In the genomic region with DNA sequence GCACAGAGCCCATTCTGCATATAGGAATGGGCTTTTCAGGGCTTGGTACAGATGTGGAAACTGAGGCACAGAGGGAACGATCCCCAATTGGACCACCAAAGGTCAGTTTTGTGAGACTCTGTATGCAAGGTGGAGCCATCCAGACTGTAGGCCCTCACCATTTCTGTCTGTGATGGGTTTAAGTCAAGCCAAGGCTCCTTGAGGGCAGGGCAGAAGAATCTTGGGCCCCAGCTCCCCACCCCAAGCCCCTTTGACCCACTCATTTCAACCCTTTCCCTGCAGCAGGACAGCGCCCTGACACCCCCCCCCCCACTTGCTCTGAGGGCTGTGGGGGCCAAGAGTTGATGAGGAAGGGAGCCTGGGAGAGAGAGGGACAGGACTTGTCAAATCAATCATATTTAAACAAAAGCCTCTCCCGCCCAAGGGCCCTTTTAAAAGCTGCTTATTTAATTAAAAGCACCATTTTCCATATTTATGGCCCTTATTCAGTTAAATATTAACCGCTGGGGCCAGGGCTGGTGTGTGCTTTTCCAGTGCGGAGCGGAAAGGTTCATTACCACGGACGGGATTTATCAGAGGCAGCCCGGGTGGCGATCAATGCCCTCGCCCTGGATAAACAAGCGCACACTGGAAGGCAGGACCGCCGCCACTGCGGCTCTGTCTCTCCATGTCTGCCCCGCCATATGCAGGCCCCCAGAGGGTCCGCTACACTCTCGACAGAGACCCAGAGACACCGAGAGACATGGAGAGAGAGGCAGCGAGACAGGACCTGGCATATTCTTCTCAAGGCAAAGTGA, we compare ENCODE assay signal across 14 mouse cellular contexts.
DNase-seq lines count a peak whose midpoint lies in the region; ATAC-seq and TF ChIP-seq lines count a peak whose summit lies in the region.
"Had no signal": no experiment of that assay in that cellular context is flagged by ENCODE, and none has a peak within 500 bp of the region (broad histone marks: within the 10 kb centered on the region; RNA-seq: fewer than 3 reads in every experiment).

No protein-coding gene starts in this region.

- DNase-seq in lung, adult 18-20 months: no peak
- peak; percentile 38 for DNase-seq in hindbrain, embryonic 11.5 days (ENCODE audit: low spot score)
- peak; percentile 74 for DNase-seq in liver, adult 2 months (ENCODE audit: extremely low read depth, low read depth, low spot score)
- DNase-seq in heart, postnatal 14 days: no peak
- DNase-seq in adrenal gland, adult (ENCODE audit: inconsistent age in 2 of 2, low spot score in 1 of 2): no peak
- DNase-seq in right cerebral cortex, adult 2 months (ENCODE audit: low spot score in 2 of 2): no peak
- DNase-seq: adrenal gland, postnatal 14 days; cerebellum, postnatal 14 days; kidney, postnatal 25 days; layer of hippocampus, postnatal 36 days had no signal

- peaks cover 11% of the 10 kb centered on the region; the same call in 1 of the 2 replicates for H3K27me3 ChIP-seq in lung, embryonic 15.5 days
- peaks cover 6% of the 10 kb centered on the region for H3K27me3 ChIP-seq in hindbrain, embryonic 11.5 days (ENCODE audit: control insufficient read depth, insufficient read depth, low read length)
- no peaks in the 10 kb centered on the region for H3K27me3 ChIP-seq in liver, adult 2 months (ENCODE audit: control insufficient read depth, insufficient read depth, low read length)
- H3K27me3 ChIP-seq in neural tube, embryonic 14.5 days (ENCODE audit: control insufficient read depth, insufficient read depth, low read length): no peaks in the 10 kb centered on the region

- H3K4me1 ChIP-seq in lung, embryonic 15.5 days: 0 out of 2 replicates have a peak, but pooled peaks cover 8% of the 10 kb centered on the region
- H3K4me1 ChIP-seq in hindbrain, embryonic 11.5 days (replicated peaks; ENCODE audit: control insufficient read depth, insufficient read depth, low read length): peaks cover 14% of the 10 kb centered on the region
- H3K4me1 ChIP-seq in liver, adult 2 months (ENCODE audit: control insufficient read depth, insufficient read depth, low read length): peaks cover 2% of the 10 kb centered on the region; the same call in 1 of the 2 replicates
- H3K4me1 ChIP-seq in neural tube, embryonic 14.5 days (ENCODE audit: control insufficient read depth, insufficient read depth, low read length): peaks cover 29% of the 10 kb centered on the region

- no peaks in the 10 kb centered on the region for H3K79me2 ChIP-seq in liver, adult 2 months (ENCODE audit: control insufficient read depth, insufficient read depth, low read length)

- no peak overlapping the region for H3K9ac ChIP-seq in lung, embryonic 15.5 days
- H3K9ac ChIP-seq in hindbrain, embryonic 11.5 days (ENCODE audit: low read depth, low read length): no peak overlapping the region
- no peak overlapping the region; the same call in 1 of the 2 replicates for H3K9ac ChIP-seq in liver, adult 2 months (ENCODE audit: low read depth, low read length)
- H3K9ac ChIP-seq in neural tube, embryonic 14.5 days (replicated peaks; ENCODE audit: low read depth, low read length): no peak overlapping the region
- H3K9ac ChIP-seq: limb, embryonic 13.5 days had no signal

- H3K9me3 ChIP-seq in lung, embryonic 15.5 days: no peaks in the 10 kb centered on the region
- H3K9me3 ChIP-seq in hindbrain, embryonic 11.5 days (ENCODE audit: control insufficient read depth, low read length): no peaks in the 10 kb centered on the region
- no peaks in the 10 kb centered on the region for H3K9me3 ChIP-seq in neural tube, embryonic 14.5 days (ENCODE audit: control insufficient read depth, low read length)
- H3K9me3 ChIP-seq: embryonic facial prominence, embryonic 10.5 days; limb, embryonic 13.5 days had no signal

- TF ChIP-seq CTCF in liver, adult 2 months (IDR thresholded peaks at IDR 0.05; ENCODE audit: low read depth, low read length): no peak

- no peak for TF ChIP-seq POLR2A in liver, adult 2 months (IDR thresholded peaks at IDR 0.05; ENCODE audit: extremely low read depth, insufficient read depth, low read length)

- no peak overlapping the region for H3K4me3 ChIP-seq in lung, embryonic 15.5 days
- no peak overlapping the region for H3K4me3 ChIP-seq in hindbrain, embryonic 11.5 days (ENCODE audit: low read depth, low read length)
- H3K4me3 ChIP-seq in liver, adult 2 months (ENCODE audit: insufficient read depth, low read depth, low read length): no peak overlapping the region; the same call in 1 of the 2 replicates
- H3K4me3 ChIP-seq in neural tube, embryonic 14.5 days (ENCODE audit: low read depth, low read length): no peak overlapping the region
- H3K4me3 ChIP-seq: embryonic facial prominence, embryonic 10.5 days; limb, embryonic 13.5 days had no signal

- WGBS in lung, embryonic 15.5 days: 15% methylated on average over 20 of the region's 20 CpGs
- WGBS in hindbrain, embryonic 11.5 days: 36% methylated on average over 20 of the region's 20 CpGs
- WGBS in liver, adult 2 months: 22% methylated on average over 20 of the region's 20 CpGs
- 20% methylated on average over 20 of the region's 20 CpGs for WGBS in neural tube, embryonic 14.5 days

- ATAC-seq in lung, embryonic 15.5 days (ENCODE audit: borderline replicate concordance, extremely low read depth, low FRiP score, low TSS enrichment): no peak
- no peak for ATAC-seq in hindbrain, embryonic 11.5 days (ENCODE audit: low FRiP score)
- no peak for ATAC-seq in neural tube, embryonic 14.5 days (ENCODE audit: low read depth)

- peak overlapping the region; percentile 29; the same call in 1 of the 2 replicates for H3K4me2 ChIP-seq in lung, embryonic 15.5 days
- H3K4me2 ChIP-seq in hindbrain, embryonic 11.5 days (replicated peaks; ENCODE audit: low read depth, low read length): no peak overlapping the region
- peak overlapping the region; percentile 16; the same call in 1 of the 2 replicates for H3K4me2 ChIP-seq in neural tube, embryonic 14.5 days (ENCODE audit: low read depth, low read length)
- H3K4me2 ChIP-seq: limb, embryonic 13.5 days had no signal

- intact Hi-C loops in heart, postnatal 14 days (cut with DNase I): no loop called here

- no peak overlapping the region for H3K27ac ChIP-seq in lung, embryonic 15.5 days
- peak overlapping the region; percentile 60; the same call in 1 of the 2 replicates for H3K27ac ChIP-seq in hindbrain, embryonic 11.5 days (ENCODE audit: low read depth, low read length)
- no peak overlapping the region for H3K27ac ChIP-seq in liver, adult 2 months (replicated peaks; ENCODE audit: insufficient read depth, low read depth, low read length)
- peak overlapping the region; percentile 16; the same call in 1 of the 2 replicates for H3K27ac ChIP-seq in neural tube, embryonic 14.5 days (ENCODE audit: low read depth, low read length)
- H3K27ac ChIP-seq: embryonic facial prominence, embryonic 10.5 days; limb, embryonic 13.5 days had no signal

- no peaks in the 10 kb centered on the region for H3K36me3 ChIP-seq in lung, embryonic 15.5 days
- H3K36me3 ChIP-seq in hindbrain, embryonic 11.5 days (ENCODE audit: control insufficient read depth, insufficient read depth, low read length): no peaks in the 10 kb centered on the region
- H3K36me3 ChIP-seq in liver, adult 2 months (ENCODE audit: control insufficient read depth, insufficient read depth, low read length): no peaks in the 10 kb centered on the region
- no peaks in the 10 kb centered on the region for H3K36me3 ChIP-seq in neural tube, embryonic 14.5 days (ENCODE audit: control insufficient read depth, insufficient read depth, low read length)
- H3K36me3 ChIP-seq: embryonic facial prominence, embryonic 10.5 days; limb, embryonic 13.5 days had no signal

Comparison
In these comparisons a context has a peak if more than half of its experiments do, and no peak if none do; other contexts are left out.
1. H3K27ac ChIP-seq: peak in hindbrain, embryonic 11.5 days (single experiment) and neural tube, embryonic 14.5 days (single experiment); none in lung, embryonic 15.5 days (single experiment) and liver, adult 2 months (single experiment).
2. DNase-seq: peak in hindbrain, embryonic 11.5 days (single experiment) and liver, adult 2 months (single experiment); none in lung, adult 18-20 months (0 of 2), heart, postnatal 14 days (0 of 2), adrenal gland, adult (0 of 2) and right cerebral cortex, adult 2 months (0 of 2).